Mouse (Mus musculus): ENCODE measurements around the gene Rap1b.

The Rap1b gene

DNA sequence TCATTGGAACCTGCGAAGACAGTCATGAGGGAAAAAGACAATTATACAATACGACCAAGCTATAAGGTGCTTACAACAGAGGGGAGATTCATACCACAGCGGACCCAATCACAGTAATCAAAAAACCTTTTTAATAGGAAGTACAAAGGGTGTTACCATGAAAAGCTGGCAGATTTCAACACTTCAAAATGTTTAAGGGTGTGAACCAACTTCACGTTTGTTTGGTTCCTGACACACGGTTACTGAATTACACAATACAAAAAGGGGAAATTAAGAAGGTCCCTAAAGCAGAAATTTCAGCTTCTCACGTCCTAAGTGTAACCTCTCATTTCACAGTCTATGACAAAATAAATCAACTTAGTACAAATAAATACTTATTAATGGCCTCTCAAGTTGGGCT is 27.2 kb downstream of the Rap1b start:
- DNase-seq (ENCODE audit: low spot score in 2 of 2): no peak

- DNase-seq (ENCODE audit: low spot score in 2 of 2): no peak
These were observed 29.1 kb downstream of the Rap1b start for GRCm38 (mm10) chr10:117816721-117817120.

GRCm38 (mm10) chr10:117812501-117812900 is 33.3 kb downstream of the Rap1b start:
- no peak for DNase-seq (ENCODE audit: low spot score in 2 of 2)

DNA sequence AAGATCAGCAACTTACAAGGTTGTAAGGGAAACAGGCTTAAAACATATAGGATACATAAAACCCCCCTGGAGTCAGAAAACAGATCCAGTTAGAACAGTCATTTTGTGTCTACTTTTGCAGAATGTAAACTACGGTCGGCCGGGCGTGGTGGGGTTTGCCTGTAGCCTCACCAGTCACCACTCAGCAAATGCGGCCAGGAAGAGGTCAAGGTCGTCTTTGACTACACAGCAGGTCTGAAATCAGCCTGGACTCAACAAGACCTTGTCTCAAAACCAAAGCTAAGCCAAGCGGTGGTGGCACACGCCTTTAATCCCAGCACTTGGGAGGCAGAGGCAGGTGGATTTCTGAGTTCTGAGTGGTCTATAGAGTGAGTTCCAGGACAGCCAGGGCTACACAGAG is 34.3 kb downstream of the Rap1b start:
- no peak for DNase-seq (ENCODE audit: low spot score in 2 of 2)

DNA sequence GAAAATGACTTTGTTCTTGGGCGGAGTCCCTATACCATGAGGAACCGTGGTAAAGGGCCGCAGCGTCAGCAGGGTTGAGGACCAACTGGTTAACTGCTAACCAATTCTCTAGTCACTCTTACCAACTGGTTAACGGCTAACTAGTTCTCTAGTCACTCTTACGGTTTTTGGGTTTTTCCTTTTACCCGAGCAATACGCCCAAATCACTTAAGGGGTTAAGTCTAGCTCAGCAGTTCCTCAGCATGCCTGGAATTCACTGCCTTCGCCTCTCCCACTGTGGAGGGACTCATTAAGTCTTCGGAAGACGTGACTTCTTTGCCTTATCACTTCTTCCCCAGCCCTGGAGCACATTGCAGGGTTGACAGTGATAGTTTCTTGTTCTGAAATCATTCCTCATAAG is 35.3 kb downstream of the Rap1b start:
- no peak for DNase-seq (ENCODE audit: low spot score in 2 of 2)

DNA sequence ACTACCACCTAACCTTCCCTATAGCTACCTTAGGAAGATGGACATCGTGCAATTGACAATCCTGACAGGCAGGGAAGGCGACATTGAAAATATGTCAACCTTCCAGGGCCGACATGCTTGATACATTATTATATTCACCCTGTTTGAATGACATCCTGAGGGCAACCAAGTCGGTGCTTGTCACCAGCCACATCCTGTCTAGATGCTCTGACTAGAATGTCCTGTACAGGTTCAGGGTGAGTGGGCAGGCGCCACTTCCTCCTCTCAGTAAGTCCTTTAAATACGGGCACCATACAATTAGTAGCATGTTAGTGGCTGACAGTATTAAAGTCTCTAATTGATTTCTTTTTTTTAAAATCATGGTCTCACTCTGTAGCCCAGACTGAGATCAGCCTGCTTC is 37.8 kb downstream of the Rap1b start:
- DNase-seq (ENCODE audit: low spot score in 2 of 2): peak in 1 of 2 experiments; percentile 29

- no peak for DNase-seq (ENCODE audit: low spot score in 2 of 2)
These were observed 39.9 kb downstream of the Rap1b start for GRCm38 (mm10) chr10:117805919-117806318.

GRCm38 (mm10) chr10:117803870-117804850 is 41.7 kb downstream of the Rap1b start:
- no peak for DNase-seq (ENCODE audit: low spot score in 2 of 2)

GRCm38 (mm10) chr10:117801886-117802285 is 43.9 kb downstream of the Rap1b start:
- no peak for DNase-seq (ENCODE audit: low spot score in 2 of 2)

DNA sequence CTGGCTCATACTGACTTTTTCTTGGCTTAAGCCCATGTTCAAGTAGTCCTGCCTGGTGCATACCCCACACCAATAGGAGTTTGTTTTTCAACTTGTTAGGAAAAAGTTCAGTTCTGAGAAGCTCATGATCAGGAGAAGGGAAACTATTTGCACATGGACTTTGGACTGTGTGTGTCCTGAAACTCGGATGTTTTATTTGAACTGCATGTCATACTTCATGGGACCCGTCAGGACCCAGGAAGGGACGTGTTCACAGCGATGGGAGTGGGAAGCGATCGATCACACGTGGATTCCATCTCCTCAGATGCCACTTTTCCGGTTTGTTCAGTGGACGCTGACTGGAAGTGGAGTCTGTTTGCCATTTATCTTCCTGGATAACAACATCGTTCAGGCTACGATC is 46.0 kb downstream of the Rap1b start:
- DNase-seq (ENCODE audit: low spot score in 2 of 2): no peak

- no peak for DNase-seq (ENCODE audit: low spot score in 2 of 2)
These were observed 47.3 kb downstream of the Rap1b start for GRCm38 (mm10) chr10:117798436-117799035.

GRCm38 (mm10) chr10:117797684-117798083 is 48.2 kb downstream of the Rap1b start:
- no peak for DNase-seq (ENCODE audit: low spot score in 2 of 2)

- no peak for DNase-seq (ENCODE audit: low spot score in 2 of 2)
These were observed 48.7 kb downstream of the Rap1b start for GRCm38 (mm10) chr10:117797106-117797505.

DNA sequence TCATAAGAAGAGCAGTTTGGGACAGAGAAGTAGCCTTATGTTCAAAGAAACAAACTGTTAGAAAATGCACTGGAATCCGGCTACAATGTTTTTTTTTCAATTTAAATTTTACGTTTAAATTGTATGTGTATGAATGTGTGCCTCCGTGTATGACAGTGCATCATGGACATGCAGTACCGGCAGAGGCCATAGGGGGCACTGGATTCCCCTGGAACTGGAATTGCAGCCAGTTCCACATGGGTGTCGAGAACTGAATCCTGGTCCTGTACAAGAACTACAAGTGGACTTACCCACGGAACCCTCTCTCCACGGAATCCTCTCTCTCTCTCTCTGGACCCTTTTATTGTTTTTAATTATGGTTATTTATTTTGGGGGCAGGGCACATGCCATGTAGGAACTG is 49.7 kb downstream of the Rap1b start:
- peak; percentile 45 to 76 for DNase-seq (ENCODE audit: low spot score in 2 of 2)

- no peak for DNase-seq (ENCODE audit: low spot score in 2 of 2)
These were observed 50.6 kb downstream of the Rap1b start for GRCm38 (mm10) chr10:117795206-117795605.

GRCm38 (mm10) chr10:117793436-117794030 is 52.3 kb downstream of the Rap1b start:
- DNase-seq (ENCODE audit: low spot score in 2 of 2): no peak

- peak; percentile 100 for DNase-seq (ENCODE audit: low spot score in 2 of 2)
These were observed 53.4 kb downstream of the Rap1b start, which contains the start of gene Nup107 for GRCm38 (mm10) chr10:117792141-117793091. TSS of gene Nup107 (minus strand) at chr10:117792705.

DNA sequence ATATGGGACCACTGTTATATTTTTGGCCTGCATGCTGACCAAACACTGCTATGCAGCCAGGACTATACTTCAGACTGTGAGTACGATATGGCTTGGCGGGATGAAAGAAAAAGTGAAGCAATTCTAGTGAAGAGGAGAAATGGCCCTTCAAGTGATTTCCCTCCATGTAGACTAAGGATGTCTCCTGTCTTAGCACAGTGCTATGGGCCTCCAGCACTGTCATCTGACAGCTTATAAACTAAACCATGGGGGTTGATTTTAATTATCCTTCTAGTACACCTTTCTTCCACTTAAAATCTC is 54.7 kb downstream of the Rap1b start:
- DNase-seq (ENCODE audit: low spot score in 2 of 2): no peak

- DNase-seq (ENCODE audit: low spot score in 2 of 2): no peak
These were observed 55.2 kb downstream of the Rap1b start for GRCm38 (mm10) chr10:117790421-117791170.

DNA sequence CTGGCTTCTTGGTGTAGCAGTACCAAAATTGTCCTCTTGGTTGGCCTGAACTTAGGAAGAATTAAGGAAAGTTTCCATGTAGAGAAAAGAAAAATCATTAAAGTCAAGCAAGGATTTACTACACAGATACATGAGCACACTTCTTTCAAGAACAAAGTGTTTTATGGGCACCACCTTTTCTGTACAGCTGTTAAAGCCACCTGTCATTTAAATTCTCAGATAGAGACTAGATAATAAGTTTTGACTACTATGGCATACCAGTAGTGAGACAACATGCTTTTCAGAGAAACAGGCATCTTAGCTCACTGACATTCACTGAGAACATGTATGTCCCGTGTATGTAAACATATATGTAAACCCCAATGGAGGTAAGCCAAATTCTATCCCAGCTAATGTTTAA is 55.8 kb downstream of the Rap1b start:
- DNase-seq (ENCODE audit: low spot score in 2 of 2): no peak

DNA sequence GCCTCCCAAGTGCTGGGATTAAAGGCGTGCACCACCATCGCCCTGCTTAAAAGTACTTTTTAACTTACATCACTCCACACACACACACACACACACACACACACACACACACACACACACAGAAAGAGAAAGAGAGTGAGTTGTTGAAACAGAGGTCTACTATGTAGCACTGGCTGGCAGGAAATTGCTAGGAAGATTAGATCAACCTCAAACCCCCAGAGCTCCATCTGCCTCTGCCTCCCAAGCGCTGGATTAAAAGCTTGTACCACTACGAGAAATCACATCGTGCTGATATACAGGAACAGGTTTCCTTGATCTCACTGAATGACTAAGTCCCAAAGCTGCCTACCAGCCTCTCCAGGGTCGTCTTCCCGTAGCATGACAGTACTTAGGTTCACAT is 61.2 kb downstream of the Rap1b start:
- DNase-seq (ENCODE audit: low spot score in 2 of 2): no peak
